Mouse (Mus musculus): ENCODE measurements around the gene Atp1a2. TPM values are rescaled to one million over a fixed set of nuclear protein-coding genes. Genes with fewer than 3 reads are reported as not detected.

Gene Atp1a2
- polyA plus RNA-seq, 1 experiment from 2014 or later, result 15.3 TPM

DNA sequence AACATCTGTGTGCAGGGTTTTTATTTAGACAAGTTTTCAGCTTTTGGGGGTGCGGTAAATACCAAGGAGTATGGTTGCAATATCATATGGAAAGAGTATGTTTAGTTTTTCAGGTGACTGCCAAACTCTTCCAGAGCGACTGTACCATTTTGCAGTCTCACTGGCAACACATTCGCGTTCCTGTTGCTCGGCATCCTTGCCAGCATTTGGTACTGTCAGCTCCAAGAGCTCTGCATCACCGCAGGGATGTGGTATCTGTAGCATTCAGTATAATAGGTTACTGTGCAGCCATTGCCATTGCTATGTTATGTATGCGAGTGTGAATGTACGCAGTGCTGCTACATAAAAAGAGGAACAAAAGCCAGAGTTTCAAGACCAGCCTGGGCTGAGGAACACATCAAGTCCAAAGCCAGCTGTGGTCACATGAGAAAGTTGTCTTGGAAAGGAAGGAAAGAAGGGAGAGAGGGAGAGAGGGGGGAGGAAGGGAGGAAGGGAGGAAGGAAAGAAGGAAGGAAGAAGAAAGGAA, 33.6 kb upstream of the Atp1a2 start:
- peaks cover 27% of the 10 kb centered on the region; the same call in 1 of the 2 replicates for H3K27me3 ChIP-seq (replicated peaks; ENCODE audit: insufficient read depth, low read length)

DNA sequence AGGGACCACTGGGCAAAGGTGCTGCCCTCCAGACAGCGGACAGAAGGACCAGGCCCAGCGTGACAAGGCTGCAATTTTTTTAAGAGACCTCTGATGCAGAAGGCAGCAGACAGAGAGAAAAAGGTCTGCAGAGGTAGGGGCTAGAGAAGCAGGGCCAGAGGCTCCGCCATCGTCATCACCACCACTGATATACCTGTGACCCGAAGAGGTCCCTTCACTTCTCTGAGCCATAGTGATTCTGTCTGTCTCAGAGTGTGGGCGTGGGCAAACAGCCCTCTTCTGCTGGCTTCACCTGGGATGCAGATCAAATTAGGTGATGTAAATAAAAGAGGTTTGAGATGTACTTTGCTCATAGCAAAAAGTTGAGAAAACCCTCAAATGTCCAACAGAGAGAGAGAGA, 31.8 kb upstream of the Atp1a2 start:
- Histone ChIP-seq H3K4me2 (replicated peaks; ENCODE audit: low read depth, low read length) (no peak overlapping the region), H3K9me3 (ENCODE audit: low read length) (no peaks in the 10 kb centered on the region), H3K36me3 (ENCODE audit: insufficient read depth, low read length) (no peaks in the 10 kb centered on the region), H3K4me1 (ENCODE audit: insufficient read depth, low read depth, low read length) (no peaks in the 10 kb centered on the region; the same call in 1 of the 2 replicates), H3K27me3 (replicated peaks; ENCODE audit: insufficient read depth, low read length) (peaks cover 39% of the 10 kb centered on the region; the same call in 1 of the 2 replicates), H3K9ac (replicated peaks; ENCODE audit: low read depth) (no peak overlapping the region), H3K27ac (ENCODE audit: low read length) (no peak overlapping the region), H3K4me3 (ENCODE audit: low read depth, low read length) (no peak overlapping the region)
- ATAC-seq, result no peak
- 72% methylated on average over 6 of the region's 6 CpGs for WGBS
- DNase-seq (ENCODE audit: low spot score), result no peak
- TF ChIP-seq CTCF (IDR thresholded peaks at IDR 0.05), result no peak
- no peak for TF ChIP-seq EP300 (IDR thresholded peaks at IDR 0.05)

More for the DNA sequence above, 33.6 kb upstream of the Atp1a2 start:
- WGBS, result 66% methylated on average over 8 of the region's 8 CpGs
- no peak overlapping the region for H3K4me2 ChIP-seq (replicated peaks; ENCODE audit: low read depth, low read length)
- no peak overlapping the region for H3K9ac ChIP-seq (replicated peaks; ENCODE audit: low read depth)
- H3K36me3 ChIP-seq (ENCODE audit: insufficient read depth, low read length), result no peaks in the 10 kb centered on the region
- no peaks in the 10 kb centered on the region for H3K4me1 ChIP-seq (ENCODE audit: insufficient read depth, low read depth, low read length)
- DNase-seq (ENCODE audit: low spot score), result no peak
- no peak for ATAC-seq
- no peaks in the 10 kb centered on the region for H3K9me3 ChIP-seq (ENCODE audit: low read length)
- no peak overlapping the region for H3K27ac ChIP-seq (ENCODE audit: low read length)
- no peak overlapping the region for H3K4me3 ChIP-seq (ENCODE audit: low read depth, low read length)
- TF ChIP-seq CTCF (IDR thresholded peaks at IDR 0.05), result no peak

DNA sequence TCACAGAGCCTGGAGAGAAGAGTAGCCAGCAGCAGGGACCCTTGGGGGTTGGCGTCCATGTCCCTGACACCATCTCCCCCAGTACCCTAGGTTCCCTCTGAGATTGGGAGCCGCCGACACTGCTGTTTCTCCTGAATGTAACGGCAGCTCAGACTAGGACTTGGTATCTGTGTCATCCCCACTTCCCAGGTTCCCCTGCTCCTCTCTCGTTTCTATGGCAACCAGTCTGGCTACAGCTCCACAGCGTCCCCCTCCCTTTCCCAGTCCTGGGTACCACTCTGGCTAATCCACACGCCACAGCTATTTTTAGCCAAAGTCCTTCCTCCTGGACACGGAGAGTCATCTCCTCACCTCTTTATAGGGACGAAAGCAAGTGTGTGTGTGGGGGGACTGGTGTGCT, 31.3 kb upstream of the Atp1a2 start, which contains the start of gene Kcnj9:
Kcnj9 (minus strand) TSS at position 188 of the 400 bp plus-strand sequence.
- 22% methylated on average over 9 of the region's 9 CpGs for WGBS
- ATAC-seq (no peak), DNase-seq (ENCODE audit: low spot score) (no peak)
- no peak within 1 kb of the TSS for H3K4me3 ChIP-seq (ENCODE audit: low read depth, low read length)
- no peak within 1 kb of the TSS for H3K9ac ChIP-seq (replicated peaks; ENCODE audit: low read depth)
- TF ChIP-seq EP300 (IDR thresholded peaks at IDR 0.05) (no peak), CTCF (IDR thresholded peaks at IDR 0.05) (no peak)
- H3K36me3 ChIP-seq (ENCODE audit: insufficient read depth, low read length), result no peaks in the 10 kb centered on the region
- no peaks in the 10 kb centered on the region for H3K9me3 ChIP-seq (ENCODE audit: low read length)
- no peak within 1 kb of the TSS for H3K4me2 ChIP-seq (replicated peaks; ENCODE audit: low read depth, low read length)
- H3K27ac ChIP-seq (ENCODE audit: low read length), result no peak within 1 kb of the TSS
- peaks cover 39% of the 10 kb centered on the region; the same call in 1 of the 2 replicates for H3K27me3 ChIP-seq (replicated peaks; ENCODE audit: insufficient read depth, low read length)
- no peaks in the 10 kb centered on the region; the same call in 1 of the 2 replicates for H3K4me1 ChIP-seq (ENCODE audit: insufficient read depth, low read depth, low read length)

DNA sequence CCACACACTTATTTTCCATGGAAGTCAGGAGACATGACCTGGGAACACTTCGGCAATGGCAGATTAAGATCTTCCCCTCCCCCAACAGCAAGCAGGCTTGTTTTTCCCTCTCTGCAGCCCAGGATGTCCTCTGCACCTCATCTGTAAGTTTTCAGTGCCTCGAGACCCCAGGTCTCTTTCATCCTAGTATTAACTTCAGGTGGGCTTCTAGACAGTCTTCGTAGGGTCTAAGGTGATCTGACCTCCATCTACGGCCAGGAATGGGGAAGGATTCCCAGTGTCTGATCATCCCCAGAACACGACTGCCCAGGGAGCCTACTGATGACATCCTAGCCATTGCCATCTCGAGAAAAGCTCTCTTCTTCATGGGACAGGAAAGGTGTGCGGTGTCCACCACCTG, 30.6 kb upstream of the Atp1a2 start:
- Histone ChIP-seq H3K36me3 (ENCODE audit: insufficient read depth, low read length) (no peaks in the 10 kb centered on the region), H3K9me3 (ENCODE audit: low read length) (no peaks in the 10 kb centered on the region), H3K27me3 (replicated peaks; ENCODE audit: insufficient read depth, low read length) (peaks cover 39% of the 10 kb centered on the region; the same call in 1 of the 2 replicates), H3K9ac (replicated peaks; ENCODE audit: low read depth) (no peak overlapping the region), H3K4me1 (ENCODE audit: insufficient read depth, low read depth, low read length) (no peaks in the 10 kb centered on the region; the same call in 1 of the 2 replicates), H3K4me3 (ENCODE audit: low read depth, low read length) (no peak overlapping the region), H3K4me2 (replicated peaks; ENCODE audit: low read depth, low read length) (no peak overlapping the region), H3K27ac (ENCODE audit: low read length) (no peak overlapping the region)
- DNase-seq (ENCODE audit: low spot score), result no peak
- TF ChIP-seq CTCF (IDR thresholded peaks at IDR 0.05) (no peak), EP300 (IDR thresholded peaks at IDR 0.05) (no peak)
- WGBS, result 67% methylated on average over 7 of the region's 7 CpGs
- no peak for ATAC-seq

DNA sequence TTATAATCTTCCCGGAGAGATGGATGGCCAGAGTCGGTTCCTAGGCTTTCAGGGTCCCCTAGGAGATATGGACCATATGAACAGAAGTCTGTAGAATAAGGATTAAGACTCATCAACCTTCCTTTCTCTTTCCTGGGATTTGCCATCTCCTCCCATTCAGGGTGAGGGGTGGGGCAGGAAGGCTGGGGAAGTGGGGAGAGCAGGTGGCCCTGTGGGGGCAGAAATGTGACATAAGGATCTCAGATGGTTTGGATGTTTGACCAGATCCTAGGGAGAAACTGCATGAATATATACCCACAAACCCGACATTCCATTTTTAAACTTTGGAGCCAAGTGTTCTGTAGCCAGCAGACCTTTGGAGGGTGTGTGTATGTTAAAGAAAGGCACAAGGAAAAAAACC, 30.2 kb upstream of the Atp1a2 start:
- Histone ChIP-seq H3K27me3 (replicated peaks; ENCODE audit: insufficient read depth, low read length) (peaks cover 39% of the 10 kb centered on the region; the same call in 1 of the 2 replicates), H3K4me2 (replicated peaks; ENCODE audit: low read depth, low read length) (no peak overlapping the region), H3K36me3 (ENCODE audit: insufficient read depth, low read length) (no peaks in the 10 kb centered on the region), H3K27ac (ENCODE audit: low read length) (no peak overlapping the region), H3K4me3 (ENCODE audit: low read depth, low read length) (no peak overlapping the region), H3K9ac (replicated peaks; ENCODE audit: low read depth) (no peak overlapping the region), H3K4me1 (ENCODE audit: insufficient read depth, low read depth, low read length) (no peaks in the 10 kb centered on the region; the same call in 1 of the 2 replicates), H3K9me3 (ENCODE audit: low read length) (no peaks in the 10 kb centered on the region)
- DNase-seq (ENCODE audit: low spot score) (no peak), ATAC-seq (no peak)
- TF ChIP-seq CTCF (IDR thresholded peaks at IDR 0.05) (no peak), EP300 (IDR thresholded peaks at IDR 0.05) (no peak)
- WGBS, result 74% methylated on average over 3 of the region's 3 CpGs

DNA sequence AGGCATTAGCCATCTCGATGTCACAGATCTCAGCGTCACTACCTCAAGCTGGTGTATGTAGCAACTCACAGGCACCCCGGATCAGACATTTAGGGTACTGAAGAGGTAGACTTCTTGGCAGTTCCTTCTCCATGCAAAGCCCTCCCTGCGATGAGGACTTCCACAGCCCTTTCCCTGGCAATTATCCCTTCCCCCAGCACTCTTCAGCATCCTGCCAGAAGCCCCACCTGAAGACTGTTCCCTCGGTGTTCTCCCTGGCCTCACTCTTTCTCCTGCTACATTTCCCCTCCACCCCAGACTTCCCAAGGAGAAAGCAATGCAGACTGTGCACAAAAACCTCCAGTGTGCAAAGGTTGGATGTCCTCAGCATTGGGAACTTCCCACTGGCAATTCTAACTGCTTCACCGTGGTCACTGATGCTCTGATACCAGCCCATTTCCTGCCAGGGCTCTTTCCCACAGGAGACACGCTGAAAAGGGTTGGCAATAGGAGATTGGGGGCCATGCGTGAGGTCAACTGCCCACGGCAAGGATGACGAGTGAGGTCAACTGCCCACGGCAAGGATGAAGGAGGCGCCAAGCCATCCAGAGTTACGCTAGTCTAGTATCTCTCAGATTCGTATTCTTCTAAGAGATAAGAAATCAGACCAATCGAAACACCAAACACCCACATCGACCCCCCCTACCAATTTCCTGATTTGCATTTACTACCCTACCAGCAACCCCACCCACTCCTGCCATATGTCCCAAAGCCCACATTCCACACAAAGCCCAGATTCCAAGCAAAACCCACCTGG, 29.5 kb upstream of the Atp1a2 start:
- no peak overlapping the region for H3K4me2 ChIP-seq (replicated peaks; ENCODE audit: low read depth, low read length)
- H3K4me3 ChIP-seq (ENCODE audit: low read depth, low read length), result no peak overlapping the region
- H3K4me1 ChIP-seq (ENCODE audit: insufficient read depth, low read depth, low read length), result no peaks in the 10 kb centered on the region; the same call in 1 of the 2 replicates
- 78% methylated on average over 16 of the region's 16 CpGs for WGBS
- DNase-seq (ENCODE audit: low spot score) (no peak), ATAC-seq (no peak)
- peaks cover 39% of the 10 kb centered on the region; the same call in 1 of the 2 replicates for H3K27me3 ChIP-seq (replicated peaks; ENCODE audit: insufficient read depth, low read length)
- H3K36me3 ChIP-seq (ENCODE audit: insufficient read depth, low read length), result no peaks in the 10 kb centered on the region
- no peak overlapping the region for H3K27ac ChIP-seq (ENCODE audit: low read length)
- TF ChIP-seq EP300 (IDR thresholded peaks at IDR 0.05) (no peak), CTCF (IDR thresholded peaks at IDR 0.05) (no peak)
- no peak overlapping the region for H3K9ac ChIP-seq (replicated peaks; ENCODE audit: low read depth)
- no peaks in the 10 kb centered on the region for H3K9me3 ChIP-seq (ENCODE audit: low read length)
